Mouse (Mus musculus): ENCODE measurements around the gene Hspa4. TPM values are rescaled to one million over a fixed set of nuclear protein-coding genes. Genes with fewer than 3 reads are reported as not detected.

Hspa4 gene
- polyA plus RNA-seq, 1 experiment, result 99.3 TPM

- Histone ChIP-seq H3ac (ENCODE audit: control insufficient read depth, insufficient read length) (no peak overlapping the region), H3K4me3 (no peak overlapping the region), H3K4me2 (ENCODE audit: low read depth) (no peak overlapping the region), H3K27me3 (ENCODE audit: control insufficient read depth, insufficient read depth, insufficient read length) (no peaks in the 10 kb centered on the region), H3K79me2 (ENCODE audit: control insufficient read depth, insufficient read depth) (peaks cover 8% of the 10 kb centered on the region), H3K36me3 (ENCODE audit: control insufficient read depth, insufficient read depth) (no peaks in the 10 kb centered on the region)
- no peak for TF ChIP-seq POLR2A (IDR thresholded peaks at IDR 0.05; ENCODE audit: insufficient read length, low read depth)
- no peak for TF ChIP-seq E2F4 (IDR thresholded peaks at IDR 0.05; ENCODE audit: insufficient read depth)
- no peak for TF ChIP-seq SRF (IDR thresholded peaks at IDR 0.05; ENCODE audit: control insufficient read depth, insufficient read length, low read depth)
- no peak for TF ChIP-seq CEBPB (IDR thresholded peaks at IDR 0.05; ENCODE audit: insufficient read depth, poor library complexity, severe bottlenecking)
- no peak for TF ChIP-seq POLR2AphosphoS2 (IDR thresholded peaks at IDR 0.05; ENCODE audit: insufficient read length, low read depth)
- no peak for TF ChIP-seq MYOG (IDR thresholded peaks at IDR 0.05; ENCODE audit: control insufficient read depth in 1 of 3, insufficient read depth in 1 of 3, insufficient read length in 2 of 3, low read depth in 2 of 3)
- no peak for TF ChIP-seq MYOD1 (IDR thresholded peaks at IDR 0.05; ENCODE audit: control insufficient read depth in 1 of 3, insufficient read length in 2 of 3, low read depth in 2 of 3)
- TF ChIP-seq MAX (IDR thresholded peaks at IDR 0.05; ENCODE audit: low read depth), result no peak
- no peak for TF ChIP-seq REST (IDR thresholded peaks at IDR 0.05; ENCODE audit: insufficient read depth, insufficient read length)
- TF ChIP-seq USF1 (IDR thresholded peaks at IDR 0.05; ENCODE audit: low read depth), result no peak
- no peak for TF ChIP-seq TCF12 (IDR thresholded peaks at IDR 0.05; ENCODE audit: insufficient read depth, poor library complexity, severe bottlenecking)
- TF ChIP-seq TCF3 (IDR thresholded peaks at IDR 0.05; ENCODE audit: insufficient read length, low read depth), result no peak
These were observed 4.0 kb upstream of the Hspa4 start for GRCm38 (mm10) chr11:53304044-53304840.

- H3K4me2 ChIP-seq (ENCODE audit: low read depth), result peak overlapping the region; percentile 95
- H3ac ChIP-seq (ENCODE audit: control insufficient read depth, insufficient read length), result peak overlapping the region; percentile 91
- no peaks in the 10 kb centered on the region for H3K27me3 ChIP-seq (ENCODE audit: control insufficient read depth, insufficient read depth, insufficient read length)
- H3K36me3 ChIP-seq (ENCODE audit: control insufficient read depth, insufficient read depth), result no peaks in the 10 kb centered on the region
- no peak for TF ChIP-seq SRF (IDR thresholded peaks at IDR 0.05; ENCODE audit: control insufficient read depth, insufficient read length, low read depth)
- TF ChIP-seq CEBPB (IDR thresholded peaks at IDR 0.05; ENCODE audit: insufficient read depth, poor library complexity, severe bottlenecking), result no peak
- peak overlapping the region; percentile 84 for H3K4me3 ChIP-seq
- peaks cover 39% of the 10 kb centered on the region for H3K79me2 ChIP-seq (ENCODE audit: control insufficient read depth, insufficient read depth)
These were observed 884 bp upstream of the Hspa4 start for GRCm38 (mm10) chr11:53301167-53301515.

DNA sequence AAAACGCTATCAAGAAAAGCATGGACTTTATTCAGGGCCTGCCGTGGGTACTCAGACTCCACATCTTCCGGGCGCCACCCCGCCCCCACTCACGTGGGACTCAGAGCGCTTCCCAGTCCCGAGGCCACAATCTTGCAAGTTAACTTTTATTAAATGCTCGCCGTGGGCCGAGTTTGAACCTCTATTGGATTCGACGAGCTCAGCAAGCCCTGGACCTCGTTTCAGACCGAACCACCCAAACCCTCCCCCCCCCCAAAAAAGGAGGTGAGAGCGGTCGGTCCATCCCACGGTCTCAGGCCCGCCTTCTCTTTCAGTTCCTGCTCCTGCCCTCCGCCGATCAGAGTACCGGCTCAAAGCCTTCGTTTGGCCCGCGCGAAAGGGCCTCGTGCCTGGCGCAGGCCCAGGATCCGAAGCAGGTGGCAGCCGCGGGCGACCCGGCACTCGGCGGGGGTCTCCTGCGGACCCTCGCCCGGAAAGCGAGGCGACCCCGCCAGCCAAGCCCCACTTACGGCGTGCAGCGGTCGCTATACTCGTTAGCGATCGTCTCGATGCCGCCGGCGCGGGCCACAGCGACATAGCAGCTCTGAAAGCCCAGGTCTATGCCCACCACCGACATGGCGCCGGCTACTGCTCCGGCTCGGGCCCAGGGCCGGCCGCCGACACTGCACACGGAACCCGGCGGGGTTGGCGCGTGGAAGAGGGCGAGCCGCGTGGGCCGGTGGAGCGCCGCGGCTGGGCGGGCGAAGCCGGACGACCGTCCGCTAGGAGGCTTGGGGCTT is 517 bp downstream of the Hspa4 start:
- peak overlapping the region; percentile 91 for H3ac ChIP-seq (ENCODE audit: control insufficient read depth, insufficient read length)
- no peaks in the 10 kb centered on the region for H3K27me3 ChIP-seq (ENCODE audit: control insufficient read depth, insufficient read depth, insufficient read length)
- peaks cover 53% of the 10 kb centered on the region for H3K79me2 ChIP-seq (ENCODE audit: control insufficient read depth, insufficient read depth)
- no peaks in the 10 kb centered on the region for H3K36me3 ChIP-seq (ENCODE audit: control insufficient read depth, insufficient read depth)
- peak; percentile 54 for TF ChIP-seq USF1 (IDR thresholded peaks at IDR 0.05; ENCODE audit: low read depth)
- no peak for TF ChIP-seq MYOG (IDR thresholded peaks at IDR 0.05; ENCODE audit: control insufficient read depth in 1 of 3, insufficient read depth in 1 of 3, insufficient read length in 2 of 3, low read depth in 2 of 3)
- no peak for TF ChIP-seq POLR2AphosphoS2 (IDR thresholded peaks at IDR 0.05; ENCODE audit: insufficient read length, low read depth)
- H3K4me2 ChIP-seq (ENCODE audit: low read depth), result peak overlapping the region; percentile 98
- H3K4me3 ChIP-seq, result peak overlapping the region; percentile 84

- TF ChIP-seq MAX (IDR thresholded peaks at IDR 0.05; ENCODE audit: low read depth) (no peak), SRF (IDR thresholded peaks at IDR 0.05; ENCODE audit: control insufficient read depth, insufficient read length, low read depth) (no peak), TCF12 (IDR thresholded peaks at IDR 0.05; ENCODE audit: insufficient read depth, poor library complexity, severe bottlenecking) (no peak), MYOD1 (IDR thresholded peaks at IDR 0.05; ENCODE audit: control insufficient read depth in 1 of 3, insufficient read length in 2 of 3, low read depth in 2 of 3) (no peak), CEBPB (IDR thresholded peaks at IDR 0.05; ENCODE audit: insufficient read depth, poor library complexity, severe bottlenecking) (no peak), USF1 (IDR thresholded peaks at IDR 0.05; ENCODE audit: low read depth) (no peak), REST (IDR thresholded peaks at IDR 0.05; ENCODE audit: insufficient read depth, insufficient read length) (no peak), TCF3 (IDR thresholded peaks at IDR 0.05; ENCODE audit: insufficient read length, low read depth) (no peak), POLR2AphosphoS2 (IDR thresholded peaks at IDR 0.05; ENCODE audit: insufficient read length, low read depth) (no peak), MYOG (IDR thresholded peaks at IDR 0.05; ENCODE audit: control insufficient read depth in 1 of 3, insufficient read depth in 1 of 3, insufficient read length in 2 of 3, low read depth in 2 of 3) (no peak), POLR2A (IDR thresholded peaks at IDR 0.05; ENCODE audit: insufficient read length, low read depth) (no peak), E2F4 (IDR thresholded peaks at IDR 0.05; ENCODE audit: insufficient read depth) (no peak)
- H3K4me2 ChIP-seq (ENCODE audit: low read depth), result peak overlapping the region; percentile 98
- no peak overlapping the region for H3ac ChIP-seq (ENCODE audit: control insufficient read depth, insufficient read length)
- H3K79me2 ChIP-seq (ENCODE audit: control insufficient read depth, insufficient read depth), result peaks cover 69% of the 10 kb centered on the region
- H3K36me3 ChIP-seq (ENCODE audit: control insufficient read depth, insufficient read depth), result peaks cover 7% of the 10 kb centered on the region
- no peaks in the 10 kb centered on the region for H3K27me3 ChIP-seq (ENCODE audit: control insufficient read depth, insufficient read depth, insufficient read length)
- peak overlapping the region; percentile 84 for H3K4me3 ChIP-seq
These were observed 2.1 kb downstream of the Hspa4 start for GRCm38 (mm10) chr11:53297947-53298860.

Data from myocyte (in vitro differentiated cells).